Mouse (Mus musculus): ENCODE data around the gene Ins2.

Gene Ins2

GRCm38 (mm10) chr7:142743281-142743680, at the start of gene Ins2:
Ins2 (minus strand) TSS chr7:142743381.
- no peak for DNase-seq (ENCODE audit: low spot score)

GRCm38 (mm10) chr7:142792650-142793275, 49.6 kb upstream of the Ins2 start:
- DNase-seq (ENCODE audit: low spot score): no peak

GRCm38 (mm10) chr7:142789667-142790066, 46.5 kb upstream of the Ins2 start:
- DNase-seq (ENCODE audit: low spot score): no peak

GRCm38 (mm10) chr7:142737772-142738171, 5.4 kb downstream of the Ins2 start:
- DNase-seq (ENCODE audit: low spot score): no peak

GRCm38 (mm10) chr7:142736943-142737490, 6.2 kb downstream of the Ins2 start:
- no peak for DNase-seq (ENCODE audit: low spot score)

GRCm38 (mm10) chr7:142725973-142726372, 17.2 kb downstream of the Ins2 start:
- no peak for DNase-seq (ENCODE audit: low spot score)

- DNase-seq (ENCODE audit: low spot score): no peak
Observed at GRCm38 (mm10) chr7:142720725-142721124, 22.5 kb downstream of the Ins2 start.

- peak; percentile 9 for DNase-seq (ENCODE audit: low spot score)
Observed at GRCm38 (mm10) chr7:142714783-142715498, 28.2 kb downstream of the Ins2 start.

GRCm38 (mm10) chr7:142706873-142707272, 36.3 kb downstream of the Ins2 start:
- no peak for DNase-seq (ENCODE audit: low spot score)

- DNase-seq (ENCODE audit: low spot score): no peak
Observed at GRCm38 (mm10) chr7:142699334-142699860, 43.8 kb downstream of the Ins2 start.

- DNase-seq (ENCODE audit: low spot score): no peak
Observed at GRCm38 (mm10) chr7:142678611-142679010, 64.6 kb downstream of the Ins2 start.

- DNase-seq (ENCODE audit: low spot score): no peak
Observed at GRCm38 (mm10) chr7:142675644-142676043, 67.5 kb downstream of the Ins2 start.

GRCm38 (mm10) chr7:142675141-142675540, 68.0 kb downstream of the Ins2 start:
- DNase-seq (ENCODE audit: low spot score): no peak

- DNase-seq (ENCODE audit: low spot score): no peak
Observed at GRCm38 (mm10) chr7:142672120-142672519, 71.1 kb downstream of the Ins2 start.

GRCm38 (mm10) chr7:142671067-142671466, 72.1 kb downstream of the Ins2 start:
- DNase-seq (ENCODE audit: low spot score): no peak

GRCm38 (mm10) chr7:142669751-142670625, 73.2 kb downstream of the Ins2 start, which contains the start of gene Gm49394:
Gm49394 (minus strand) TSS chr7:142669942.
- no peak for DNase-seq (ENCODE audit: low spot score)

- DNase-seq (ENCODE audit: low spot score): no peak
Observed at GRCm38 (mm10) chr7:142668328-142668727, 74.9 kb downstream of the Ins2 start.

- no peak for DNase-seq (ENCODE audit: low spot score)
Observed at GRCm38 (mm10) chr7:142667521-142667920, 75.7 kb downstream of the Ins2 start.

- DNase-seq (ENCODE audit: low spot score): no peak
Observed at GRCm38 (mm10) chr7:142666659-142667058, 76.5 kb downstream of the Ins2 start, which contains the start of gene Igf2. Igf2 (minus strand) TSS chr7:142666816.

- DNase-seq (ENCODE audit: low spot score): no peak
Observed at GRCm38 (mm10) chr7:142666109-142666508, 77.1 kb downstream of the Ins2 start.

- no peak for DNase-seq (ENCODE audit: low spot score)
Observed at GRCm38 (mm10) chr7:142665364-142665763, 77.8 kb downstream of the Ins2 start.

- DNase-seq (ENCODE audit: low spot score): no peak
Observed at GRCm38 (mm10) chr7:142664465-142665029, 78.6 kb downstream of the Ins2 start.

All from ovary, postnatal 10 days (tissue).